Mouse (Mus musculus): ENCODE data around the gene Sik2. TPM values are rescaled to one million over a fixed set of nuclear protein-coding genes. Genes with fewer than 3 reads are reported as not detected.

The Sik2 gene
- total RNA-seq, 1 experiment = 10.0 TPM

DNA sequence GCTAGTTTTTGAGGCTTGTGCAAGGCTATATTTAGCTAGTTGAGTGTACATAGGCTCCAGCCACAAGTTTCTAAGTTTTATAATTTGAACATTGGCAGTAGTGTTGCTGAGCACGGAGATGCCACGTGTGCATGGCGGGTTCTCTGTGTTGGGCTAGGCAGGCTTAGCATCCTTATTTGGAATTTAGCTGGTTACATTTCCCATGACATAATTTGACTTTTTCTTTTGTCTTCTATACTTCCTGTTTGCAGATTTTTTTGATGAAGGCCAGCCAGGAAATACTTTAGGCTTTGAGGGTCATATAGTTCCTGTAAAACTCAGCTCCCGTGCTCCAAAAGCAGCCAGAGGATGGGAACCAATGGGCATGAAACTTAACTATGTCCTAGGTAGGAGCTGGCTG lies 145.0 kb downstream of the Sik2 start:
- TF ChIP-seq ZC3H11A (IDR thresholded peaks at IDR 0.05; ENCODE audit: borderline replicate concordance, low read depth, low read length) (no peak), HCFC1 (IDR thresholded peaks at IDR 0.05; ENCODE audit: borderline replicate concordance, insufficient read depth, low read length) (no peak), ZNF384 (IDR thresholded peaks at IDR 0.05; ENCODE audit: low read depth, low read length) (no peak), CHD2 (IDR thresholded peaks at IDR 0.05; ENCODE audit: low read depth, low read length) (no peak), MAFK (IDR thresholded peaks at IDR 0.05; ENCODE audit: insufficient read depth, low read depth, low read length) (no peak)
- DNase-seq (ENCODE audit: low read depth, low spot score) = no peak
- H3K27ac ChIP-seq (ENCODE audit: insufficient read depth, low read depth, low read length, poor library complexity, severe bottlenecking) = no peak overlapping the region
- H3K9ac ChIP-seq (ENCODE audit: insufficient read depth, low read depth, low read length, poor library complexity, severe bottlenecking) = no peak overlapping the region
- no peaks in the 10 kb centered on the region for H3K4me1 ChIP-seq (ENCODE audit: control insufficient read depth in 2 of 2, insufficient read depth in 2 of 2, low read length in 2 of 2, poor library complexity in 1 of 2)
- in situ Hi-C loops (cut with MboI; ENCODE audit: low sequenced_read_pairs in 2 of 2, unreplicated experiment in 2 of 2) = loop anchor here in 1 of 2 experiments (10.0 kb wide), 1 partner anchor 141 kb away; the partner anchor contains the start of gene Sik2
- peaks cover 46% of the 10 kb centered on the region for H3K36me3 ChIP-seq (ENCODE audit: control insufficient read depth, insufficient read depth, low read length, poor library complexity, severe bottlenecking)
- H3K4me3 ChIP-seq (ENCODE audit: insufficient read depth in 1 of 2, low read depth in 1 of 2, low read length in 2 of 2, poor library complexity in 1 of 2, severe bottlenecking in 1 of 2) = no peak overlapping the region
- H3K9me3 ChIP-seq (ENCODE audit: control insufficient read depth, insufficient read depth, low read depth, low read length) = no peaks in the 10 kb centered on the region

DNA sequence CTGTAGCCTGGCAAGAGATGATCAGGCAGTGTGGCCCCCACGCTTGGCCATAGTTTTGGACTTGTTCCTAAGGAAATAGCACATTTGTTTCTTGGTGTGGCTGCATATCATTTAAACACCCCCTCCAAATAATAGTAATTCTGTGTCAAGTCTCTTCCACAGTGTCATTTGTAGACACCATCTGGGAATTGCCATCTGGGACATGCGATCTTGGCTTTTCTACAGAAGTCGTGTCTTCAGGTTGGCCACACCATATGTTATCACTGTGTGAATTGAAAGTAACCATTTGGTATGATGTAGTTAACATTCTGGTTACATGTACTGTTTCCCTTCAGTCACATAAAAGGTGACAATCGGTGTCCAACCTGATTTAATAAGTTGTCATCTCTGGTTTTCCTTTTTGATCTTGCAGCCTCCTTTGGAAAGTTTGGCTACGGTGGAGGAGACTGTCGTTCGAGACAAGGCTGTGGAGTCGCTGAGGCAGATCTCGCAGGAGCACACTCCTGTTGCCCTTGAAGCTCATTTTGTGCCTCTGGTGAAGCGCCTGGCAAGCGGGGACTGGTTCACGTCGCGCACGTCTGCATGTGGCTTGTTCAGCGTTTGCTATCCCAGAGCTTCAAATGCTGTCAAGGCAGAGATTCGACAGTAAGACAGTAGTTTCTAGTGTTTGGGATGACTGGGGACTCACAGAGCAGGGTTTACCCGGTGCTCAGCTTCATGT lies 147.6 kb downstream of the Sik2 start:
- Histone ChIP-seq H3K4me3 (ENCODE audit: insufficient read depth in 1 of 2, low read depth in 1 of 2, low read length in 2 of 2, poor library complexity in 1 of 2, severe bottlenecking in 1 of 2) (no peak overlapping the region), H3K36me3 (ENCODE audit: control insufficient read depth, insufficient read depth, low read length, poor library complexity, severe bottlenecking) (peaks cover 32% of the 10 kb centered on the region), H3K4me1 (ENCODE audit: control insufficient read depth in 2 of 2, insufficient read depth in 2 of 2, low read length in 2 of 2, poor library complexity in 1 of 2) (no peaks in the 10 kb centered on the region), H3K27ac (ENCODE audit: insufficient read depth, low read depth, low read length, poor library complexity, severe bottlenecking) (no peak overlapping the region), H3K9ac (ENCODE audit: insufficient read depth, low read depth, low read length, poor library complexity, severe bottlenecking) (no peak overlapping the region), H3K9me3 (ENCODE audit: control insufficient read depth, insufficient read depth, low read depth, low read length) (no peaks in the 10 kb centered on the region)
- no peak for DNase-seq (ENCODE audit: low read depth, low spot score)
- TF ChIP-seq ZC3H11A (IDR thresholded peaks at IDR 0.05; ENCODE audit: borderline replicate concordance, low read depth, low read length) = no peak
- no peak for TF ChIP-seq CHD2 (IDR thresholded peaks at IDR 0.05; ENCODE audit: low read depth, low read length)
- no peak for TF ChIP-seq ZNF384 (IDR thresholded peaks at IDR 0.05; ENCODE audit: low read depth, low read length)
- TF ChIP-seq MAFK (IDR thresholded peaks at IDR 0.05; ENCODE audit: insufficient read depth, low read depth, low read length) = no peak
- in situ Hi-C loops (cut with MboI; ENCODE audit: low sequenced_read_pairs in 2 of 2, unreplicated experiment in 2 of 2) = loop anchor here in 1 of 2 experiments (10.0 kb wide), 1 partner anchor 144 kb away; the partner anchor contains the start of gene Sik2

DNA sequence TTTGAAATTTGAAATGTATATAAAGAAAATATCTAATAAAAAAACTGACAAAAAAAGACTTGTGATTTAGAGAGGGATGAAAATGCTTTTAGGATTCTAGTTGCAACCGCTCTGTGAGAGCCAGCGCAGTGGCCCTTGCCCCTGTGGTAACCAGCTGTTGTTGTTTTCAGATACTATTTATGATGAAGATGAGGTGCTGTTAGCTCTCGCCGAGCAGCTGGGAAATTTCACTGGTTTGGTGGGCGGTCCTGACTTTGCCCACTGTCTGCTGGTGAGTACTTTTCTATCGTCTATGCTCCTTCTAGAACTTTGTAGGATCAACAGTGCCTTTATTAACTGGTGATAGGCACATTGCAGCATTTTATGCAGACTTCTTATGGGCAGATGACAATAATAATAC lies 150.2 kb downstream of the Sik2 start:
- Histone ChIP-seq H3K4me3 (ENCODE audit: insufficient read depth in 1 of 2, low read depth in 1 of 2, low read length in 2 of 2, poor library complexity in 1 of 2, severe bottlenecking in 1 of 2) (no peak overlapping the region), H3K36me3 (ENCODE audit: control insufficient read depth, insufficient read depth, low read length, poor library complexity, severe bottlenecking) (peaks cover 26% of the 10 kb centered on the region), H3K9ac (ENCODE audit: insufficient read depth, low read depth, low read length, poor library complexity, severe bottlenecking) (no peak overlapping the region), H3K9me3 (ENCODE audit: control insufficient read depth, insufficient read depth, low read depth, low read length) (no peaks in the 10 kb centered on the region), H3K27ac (ENCODE audit: insufficient read depth, low read depth, low read length, poor library complexity, severe bottlenecking) (no peak overlapping the region), H3K4me1 (ENCODE audit: control insufficient read depth in 2 of 2, insufficient read depth in 2 of 2, low read length in 2 of 2, poor library complexity in 1 of 2) (peaks cover 0 to 3% of the 10 kb centered on the region in 2 experiments; a peak in 1 of 4 replicates)
- no peak for TF ChIP-seq MAFK (IDR thresholded peaks at IDR 0.05; ENCODE audit: insufficient read depth, low read depth, low read length)
- TF ChIP-seq ZC3H11A (IDR thresholded peaks at IDR 0.05; ENCODE audit: borderline replicate concordance, low read depth, low read length) = no peak
- no peak for TF ChIP-seq HCFC1 (IDR thresholded peaks at IDR 0.05; ENCODE audit: borderline replicate concordance, insufficient read depth, low read length)
- no peak for TF ChIP-seq ZNF384 (IDR thresholded peaks at IDR 0.05; ENCODE audit: low read depth, low read length)
- no peak for TF ChIP-seq CHD2 (IDR thresholded peaks at IDR 0.05; ENCODE audit: low read depth, low read length)
- in situ Hi-C loops (cut with MboI; ENCODE audit: low sequenced_read_pairs in 2 of 2, unreplicated experiment in 2 of 2) = loop anchor here in 1 of 2 experiments (10.0 kb wide), 1 partner anchor 286 kb away; no protein-coding TSS in a partner anchor
- no peak for DNase-seq (ENCODE audit: low read depth, low spot score)

DNA sequence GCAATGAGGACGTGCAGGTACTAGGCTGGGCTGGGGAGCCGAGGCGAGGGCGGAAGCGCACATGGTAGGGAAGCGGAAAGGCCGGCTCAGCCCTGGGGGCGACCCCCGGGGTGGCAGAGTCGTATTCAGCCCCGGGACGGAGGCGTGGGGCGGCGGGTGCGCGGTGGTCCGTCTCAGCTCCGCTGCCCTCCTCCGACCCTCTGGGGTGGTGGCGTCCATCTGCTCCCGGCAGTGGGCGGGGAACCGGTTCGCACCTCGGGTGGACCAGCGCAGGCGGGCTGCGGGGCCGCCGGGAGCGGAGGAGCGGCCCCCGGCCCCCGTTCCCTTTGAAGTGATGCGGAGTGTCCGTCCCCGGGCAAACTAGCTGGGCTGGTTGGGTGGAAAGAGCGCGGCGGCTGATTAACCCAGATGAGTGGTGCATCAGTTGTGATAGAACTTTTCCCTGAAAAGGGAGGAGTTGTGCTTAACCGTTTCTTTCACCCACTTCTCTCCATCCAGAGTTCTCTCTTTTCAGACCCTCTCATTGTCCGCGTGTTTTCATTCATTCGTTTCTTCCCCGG lies 151.7 kb downstream of the Sik2 start:
- no peak overlapping the region for H3K27ac ChIP-seq (ENCODE audit: insufficient read depth, low read depth, low read length, poor library complexity, severe bottlenecking)
- H3K36me3 ChIP-seq (ENCODE audit: control insufficient read depth, insufficient read depth, low read length, poor library complexity, severe bottlenecking) = peaks cover 22% of the 10 kb centered on the region
- TF ChIP-seq ZNF384 (IDR thresholded peaks at IDR 0.05; ENCODE audit: low read depth, low read length) = no peak
- TF ChIP-seq MAFK (IDR thresholded peaks at IDR 0.05; ENCODE audit: insufficient read depth, low read depth, low read length) = no peak
- TF ChIP-seq CHD2 (IDR thresholded peaks at IDR 0.05; ENCODE audit: low read depth, low read length) = no peak
- TF ChIP-seq HCFC1 (IDR thresholded peaks at IDR 0.05; ENCODE audit: borderline replicate concordance, insufficient read depth, low read length) = no peak
- H3K9me3 ChIP-seq (ENCODE audit: control insufficient read depth, insufficient read depth, low read depth, low read length) = no peaks in the 10 kb centered on the region
- peak overlapping the region; percentile 95 for H3K9ac ChIP-seq (ENCODE audit: insufficient read depth, low read depth, low read length, poor library complexity, severe bottlenecking)
- peak overlapping the region; percentile 93 to 95 for H3K4me3 ChIP-seq (ENCODE audit: insufficient read depth in 1 of 2, low read depth in 1 of 2, low read length in 2 of 2, poor library complexity in 1 of 2, severe bottlenecking in 1 of 2)
- DNase-seq (ENCODE audit: low read depth, low spot score) = no peak
- peaks cover 0 to 3% of the 10 kb centered on the region in 2 experiments; a peak in 1 of 4 replicates for H3K4me1 ChIP-seq (ENCODE audit: control insufficient read depth in 2 of 2, insufficient read depth in 2 of 2, low read length in 2 of 2, poor library complexity in 1 of 2)
- in situ Hi-C loops (cut with MboI; ENCODE audit: low sequenced_read_pairs in 2 of 2, unreplicated experiment in 2 of 2) = loop anchor here in 1 of 2 experiments (10.0 kb wide), 1 partner anchor 288 kb away; no protein-coding TSS in a partner anchor

Measured in ES-E14 (cell line).